Mouse (Mus musculus) midbrain, embryonic 11.5 days (tissue): ENCODE data around the gene Calcoco2. TPM values are rescaled to one million over a fixed set of nuclear protein-coding genes. Genes with fewer than 3 reads are reported as not detected.

Source experiments
- ATAC-seq: fragments of 200-750 bp; cut with Nextera tagmentation; 2 replicates; pipeline ENCODE4 v1.8.0; 2017; ENCODE audit warnings: moderate TSS enrichment, moderate library complexity; ENCODE audit not compliant: low FRiP score
- DNase-seq: peaks from one replicate; pipeline ENCODE4 v3.0.0; 2015; ENCODE audit warnings: low spot score; ENCODE audit errors: missing footprints
- H3K27ac ChIP-seq: fragments of 300-500 bp; sonication (generic); 2 replicates; pipeline ENCODE4 v1.5.1; 2014; ENCODE audit warnings: low read depth, low read length
- H3K27me3 ChIP-seq: fragments of 300-500 bp; sonication (generic); 2 replicates; pipeline ENCODE4 v1.6.1; 2014; ENCODE audit warnings: mild to moderate bottlenecking, low read length, moderate library complexity, mixed read lengths; ENCODE audit not compliant: control insufficient read depth, insufficient read depth
- H3K36me3 ChIP-seq: fragments of 300-500 bp; sonication (generic); 2 replicates; pipeline ENCODE4 v1.6.1; 2014; ENCODE audit warnings: mild to moderate bottlenecking, low read length, moderate library complexity, mixed read lengths; ENCODE audit not compliant: control insufficient read depth, insufficient read depth
- H3K4me1 ChIP-seq: fragments of 300-500 bp; sonication (generic); 2 replicates; pipeline ENCODE4 v1.6.1; 2014; ENCODE audit warnings: low read length; ENCODE audit not compliant: control insufficient read depth, insufficient read depth
- H3K4me2 ChIP-seq: fragments of 300-500 bp; sonication (generic); 2 replicates; pipeline ENCODE4 v1.6.1; 2014; ENCODE audit warnings: mild to moderate bottlenecking, moderate library complexity
- H3K4me3 ChIP-seq: fragments of 300-500 bp; sonication (generic); 2 replicates; pipeline ENCODE4 v1.5.1; 2014; ENCODE audit warnings: low read depth, low read length
- H3K9ac ChIP-seq: fragments of 300-500 bp; sonication (generic); 2 replicates; pipeline ENCODE4 v1.6.1; 2014; ENCODE audit warnings: low read length
- H3K9me3 ChIP-seq: fragments of 300-500 bp; sonication (generic); 2 replicates; pipeline ENCODE4 v1.6.1; 2016; ENCODE audit warnings: low read length; ENCODE audit not compliant: control insufficient read depth
- WGBS: fragments of 180-500 bp; shearing (Covaris S2); extraction: QIAGEN DNeasy Blood & Tissue Kit; methylation state at CpG from one replicate; pipeline ENCODE4 v1.1.7; 2014; 5-methylcytosine and 5-hydroxymethylcytosine counted together
- polyA plus RNA-seq: library from polyadenylated mRNA; unstranded; fragments of >200 nt; fragmentation: Nextera tagmentation; extraction: Ambion mirVana; gene quantifications from 2 replicates; pipeline ENCODE4 v1.2.1, GENCODE M21; 2014

The Calcoco2 gene
- polyA plus RNA-seq, 1 experiment from 2014 or later = not detected

DNA sequence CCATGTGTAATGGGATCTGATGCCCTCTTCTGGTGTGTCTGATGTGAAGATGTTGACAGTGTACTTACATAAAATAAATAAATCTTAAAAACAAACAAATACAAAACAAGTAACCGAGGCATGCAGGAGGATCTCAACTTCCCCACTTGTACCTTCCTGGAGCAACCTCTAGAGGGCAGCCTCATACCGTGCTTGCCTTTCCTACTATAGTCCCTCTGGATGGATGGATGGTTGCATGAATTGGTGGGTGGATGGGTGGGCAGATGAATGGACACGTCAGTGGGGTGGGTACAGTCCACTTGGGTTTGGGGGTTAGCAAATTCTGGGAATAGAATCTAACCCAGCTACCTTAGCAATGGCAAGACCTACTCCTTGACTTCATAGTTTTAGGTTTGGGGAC lies 18.4 kb downstream of the Calcoco2 start:
- Histone ChIP-seq H3K4me3 (no peak overlapping the region), H3K36me3 (no peaks in the 10 kb centered on the region), H3K9me3 (no peaks in the 10 kb centered on the region), H3K4me2 (no peak overlapping the region), H3K27me3 (no peaks in the 10 kb centered on the region), H3K27ac (no peak overlapping the region), H3K9ac (no peak overlapping the region), H3K4me1 (no peaks in the 10 kb centered on the region)
- ATAC-seq (no peak), DNase-seq (peak; percentile 89)
- 12% methylated on average over 3 of the region's 3 CpGs for WGBS

DNA sequence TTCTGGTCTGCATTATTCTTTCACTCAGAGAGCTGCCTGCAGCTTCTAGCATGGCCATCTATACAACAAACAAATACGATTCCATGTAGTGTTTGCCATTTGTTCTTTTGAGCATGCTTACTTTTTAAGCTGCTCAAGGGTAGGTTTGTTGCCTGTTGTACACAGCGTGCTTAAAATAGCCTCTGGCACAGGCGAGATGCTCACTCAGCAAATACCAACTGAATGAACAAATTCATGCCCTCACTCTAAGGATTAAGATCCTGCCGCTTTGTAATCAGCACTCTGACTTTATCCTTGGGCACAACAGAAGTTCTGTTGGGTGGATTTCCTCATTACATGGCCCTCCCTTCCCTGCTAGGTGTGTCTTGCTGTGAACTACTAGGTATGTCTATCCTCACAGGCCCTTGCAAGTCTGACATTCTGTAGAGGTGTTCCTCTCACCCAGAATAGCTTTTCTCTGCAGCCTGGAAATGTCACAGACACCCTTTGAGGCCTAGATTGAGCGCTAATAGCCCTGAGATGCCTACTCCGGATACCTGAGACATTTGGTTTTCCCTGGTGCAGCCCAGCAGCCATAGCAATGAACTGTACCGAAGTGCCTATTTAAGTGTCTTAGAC lies 19.0 kb downstream of the Calcoco2 start:
- Histone ChIP-seq H3K9me3 (no peaks in the 10 kb centered on the region; the same call in 1 of the 2 replicates), H3K9ac (no peak overlapping the region), H3K4me2 (no peak overlapping the region), H3K4me1 (no peaks in the 10 kb centered on the region), H3K27me3 (no peaks in the 10 kb centered on the region), H3K27ac (no peak overlapping the region), H3K36me3 (no peaks in the 10 kb centered on the region), H3K4me3 (no peak overlapping the region)
- ATAC-seq (no peak), DNase-seq (peak; percentile 84)
- WGBS = 46% methylated on average over 7 of the region's 7 CpGs

DNA sequence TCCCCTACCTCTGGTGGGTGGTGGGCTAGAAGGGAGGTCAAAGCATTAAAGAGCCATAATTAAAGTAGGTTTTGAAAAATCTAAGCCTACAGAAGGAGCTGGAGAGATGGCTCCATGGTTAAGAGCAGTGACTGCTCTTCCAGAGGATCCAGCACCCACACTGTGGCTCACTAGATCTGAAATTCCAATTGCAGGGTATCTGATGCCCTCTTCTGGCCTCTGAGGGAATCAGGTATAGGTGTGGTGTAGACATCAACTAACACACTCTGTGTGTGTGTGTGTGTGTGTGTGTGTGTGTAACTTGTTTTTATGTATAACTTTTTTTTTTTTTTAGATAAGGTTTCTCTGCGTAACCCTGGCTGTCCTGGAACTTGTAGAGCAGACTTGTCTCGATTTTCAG lies 20.7 kb downstream of the Calcoco2 start:
- Histone ChIP-seq H3K27ac (no peak overlapping the region), H3K27me3 (no peaks in the 10 kb centered on the region), H3K4me1 (no peaks in the 10 kb centered on the region), H3K36me3 (no peaks in the 10 kb centered on the region), H3K9me3 (no peaks in the 10 kb centered on the region; the same call in 1 of the 2 replicates), H3K4me2 (no peak overlapping the region), H3K4me3 (no peak overlapping the region), H3K9ac (no peak overlapping the region)
- no peak for ATAC-seq
- WGBS = 67% methylated on average over 2 of the region's 2 CpGs
- peak; percentile 37 for DNase-seq

DNA sequence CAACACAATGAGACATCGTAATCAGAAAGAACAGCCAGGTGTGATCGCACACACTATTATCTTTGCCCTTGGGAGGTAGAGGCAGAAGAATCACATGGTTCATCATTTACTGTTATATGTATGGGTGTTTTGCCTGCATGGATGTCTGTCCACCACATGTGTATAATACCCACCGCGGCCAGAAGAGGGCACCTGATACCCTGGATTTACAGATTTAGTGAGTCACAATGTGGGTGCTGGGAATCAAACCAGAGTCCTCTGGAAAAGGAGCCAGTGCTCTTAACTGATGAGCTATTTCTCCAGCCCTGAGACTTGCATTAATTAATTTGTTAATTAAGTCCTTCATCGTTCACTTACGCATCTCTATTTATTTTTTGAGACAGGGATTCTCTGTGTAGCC lies 23.8 kb downstream of the Calcoco2 start:
- no peaks in the 10 kb centered on the region for H3K27me3 ChIP-seq
- no peak overlapping the region for H3K4me3 ChIP-seq
- DNase-seq (peak; percentile 80), ATAC-seq (no peak)
- H3K4me1 ChIP-seq = no peaks in the 10 kb centered on the region
- H3K36me3 ChIP-seq = no peaks in the 10 kb centered on the region
- no peaks in the 10 kb centered on the region; the same call in 1 of the 2 replicates for H3K9me3 ChIP-seq
- H3K4me2 ChIP-seq = no peak overlapping the region
- WGBS = 86% methylated on average over 6 of the region's 6 CpGs
- H3K9ac ChIP-seq = no peak overlapping the region
- no peak overlapping the region for H3K27ac ChIP-seq

DNA sequence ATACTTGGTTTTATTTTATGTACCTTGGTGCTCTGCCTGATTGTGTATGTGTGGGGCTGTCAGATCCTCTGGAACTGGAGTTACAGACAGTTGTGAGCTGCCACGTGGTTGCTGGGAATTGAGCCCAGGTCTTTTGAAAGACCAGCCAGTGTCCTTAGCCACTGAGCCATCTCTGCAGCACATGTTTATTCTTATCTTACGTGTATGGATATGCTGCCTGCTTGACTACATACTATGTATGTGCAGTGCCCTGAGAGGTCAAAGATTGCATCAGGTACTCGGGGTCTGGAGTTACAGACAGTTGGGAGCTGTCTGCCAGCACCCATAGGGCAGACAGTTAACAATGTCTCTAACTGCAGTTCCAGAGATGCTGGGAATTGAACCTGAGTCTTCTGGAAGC lies 29.1 kb downstream of the Calcoco2 start:
- no peak overlapping the region for H3K4me2 ChIP-seq
- no peaks in the 10 kb centered on the region for H3K36me3 ChIP-seq
- H3K27me3 ChIP-seq = no peaks in the 10 kb centered on the region
- DNase-seq (peak; percentile 41), ATAC-seq (no peak)
- H3K9me3 ChIP-seq = no peaks in the 10 kb centered on the region
- H3K9ac ChIP-seq = no peak overlapping the region
- no peak overlapping the region for H3K27ac ChIP-seq
- 79% methylated on average over 3 of the region's 3 CpGs for WGBS
- no peak overlapping the region for H3K4me3 ChIP-seq
- no peaks in the 10 kb centered on the region for H3K4me1 ChIP-seq

DNA sequence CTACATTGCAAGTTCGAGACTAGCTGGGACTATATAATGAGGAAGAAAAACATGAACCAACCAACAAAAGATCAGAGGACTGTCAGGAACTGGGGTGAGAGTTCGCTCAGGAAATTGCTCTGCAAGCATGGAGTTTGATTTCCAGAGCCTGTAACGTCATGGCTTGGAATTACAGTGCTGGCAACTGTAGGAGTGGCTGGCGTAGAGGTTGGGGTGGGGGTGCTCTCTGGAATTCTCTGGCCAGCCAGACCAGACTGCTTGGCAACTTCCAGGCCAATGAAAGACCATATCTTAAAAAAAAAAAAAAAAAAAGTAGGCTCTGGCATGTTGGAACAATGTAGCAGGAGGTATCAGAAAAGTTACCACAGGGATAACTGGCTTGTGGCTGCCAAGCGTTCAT lies 31.0 kb downstream of the Calcoco2 start:
- no peak overlapping the region for H3K27ac ChIP-seq
- 87% methylated on average over 5 of the region's 5 CpGs for WGBS
- DNase-seq (no peak), ATAC-seq (no peak)
- H3K27me3 ChIP-seq = no peaks in the 10 kb centered on the region
- H3K9me3 ChIP-seq = no peaks in the 10 kb centered on the region
- H3K4me2 ChIP-seq = no peak overlapping the region
- H3K4me3 ChIP-seq = no peak overlapping the region
- no peaks in the 10 kb centered on the region for H3K4me1 ChIP-seq
- no peak overlapping the region for H3K9ac ChIP-seq
- no peaks in the 10 kb centered on the region for H3K36me3 ChIP-seq

DNA sequence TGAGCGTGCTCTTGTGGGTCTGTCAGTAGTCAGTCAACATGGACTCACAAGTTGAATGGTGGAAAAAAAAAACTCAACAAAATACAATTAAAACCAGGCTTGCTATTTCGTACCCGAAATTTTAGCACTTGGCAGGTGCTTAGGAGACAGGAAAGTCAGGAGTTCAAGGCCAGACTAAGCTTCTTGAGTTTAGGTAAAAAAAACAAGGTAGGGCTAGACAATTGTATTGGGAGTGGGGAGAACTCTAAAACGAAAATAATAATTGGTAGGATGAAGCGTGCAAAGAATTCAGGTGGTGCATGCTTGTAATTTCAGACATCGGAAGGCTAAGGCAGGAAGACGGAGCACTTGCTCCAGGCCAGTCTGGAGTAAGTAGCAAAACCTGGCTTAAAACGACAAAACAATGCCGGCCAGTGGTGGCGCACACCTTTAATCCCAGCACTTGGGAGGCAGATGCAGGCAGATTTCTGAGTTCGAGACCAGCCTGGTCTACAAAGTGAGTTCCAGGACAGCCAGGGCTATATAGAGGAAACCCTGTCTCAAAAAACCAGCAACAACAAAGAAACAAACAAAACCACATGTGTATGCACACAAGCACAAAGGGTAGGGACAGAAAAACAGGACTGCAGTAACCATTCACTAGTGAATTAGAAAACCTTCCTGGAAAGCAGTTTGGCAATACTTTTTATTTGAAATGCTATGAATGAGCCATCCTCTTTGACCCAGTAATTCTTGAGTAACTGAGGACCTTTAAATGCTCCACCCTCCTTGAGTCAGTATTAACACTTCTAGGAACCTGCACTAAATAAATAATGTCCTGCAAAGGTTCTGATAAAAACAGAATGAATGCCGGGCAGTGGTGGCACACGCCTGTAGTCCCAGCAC lies 35.3 kb downstream of the Calcoco2 start:
- DNase-seq = peak; percentile 81
- Histone ChIP-seq H3K27me3 (no peaks in the 10 kb centered on the region), H3K9ac (peak overlapping the region; percentile 56), H3K36me3 (no peaks in the 10 kb centered on the region), H3K4me1 (peaks cover 9% of the 10 kb centered on the region), H3K9me3 (no peaks in the 10 kb centered on the region), H3K27ac (no peak overlapping the region), H3K4me2 (peak overlapping the region; percentile 47), H3K4me3 (peak overlapping the region; percentile 79)
- ATAC-seq = no peak
- 65% methylated on average over 13 of the region's 13 CpGs for WGBS

DNA sequence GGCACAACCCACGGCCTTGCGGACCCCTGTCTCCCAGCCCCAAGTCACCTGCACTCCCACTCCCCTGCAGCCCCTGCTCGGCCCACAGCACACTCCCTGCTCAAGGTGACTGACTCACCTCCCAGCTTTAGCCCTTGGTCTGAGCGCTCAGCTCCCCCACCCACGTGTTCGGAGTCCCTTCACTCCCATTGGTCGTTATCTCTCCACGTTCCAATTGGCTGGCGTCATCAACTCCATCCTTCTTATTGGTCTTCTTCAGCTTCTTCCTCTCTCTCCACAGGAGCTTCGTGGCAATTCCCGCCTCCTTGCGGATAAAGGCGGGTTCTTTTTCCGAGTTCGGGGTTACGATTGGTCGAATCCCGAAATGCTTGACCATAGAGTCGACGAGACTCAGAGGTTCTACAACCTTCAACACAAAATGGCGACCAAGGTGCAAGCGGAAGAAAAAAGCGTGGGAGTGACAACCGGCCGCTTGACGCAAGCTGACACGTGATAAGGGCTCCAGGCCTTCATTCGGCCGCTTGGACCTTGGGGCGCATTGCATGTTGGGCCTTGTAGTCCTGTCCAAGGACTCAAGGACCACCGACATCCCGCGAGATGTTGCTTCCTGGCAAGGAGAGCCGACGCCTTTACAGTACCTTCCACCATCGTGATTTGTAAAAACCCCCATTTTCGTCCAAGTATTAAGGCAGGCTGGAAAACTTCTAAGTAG lies 36.1 kb downstream of the Calcoco2 start, which contains the start of gene Atp5g1:
Gene Atp5g1, minus strand, starts transcription at position 162 of the 712 bp plus-strand sequence.
- Histone ChIP-seq H3K27ac (peak within 1 kb of the TSS; percentile 48; the same call in 1 of the 2 replicates), H3K4me3 (peak within 1 kb of the TSS; percentile 79), H3K4me2 (peak within 1 kb of the TSS; percentile 93), H3K9ac (peak within 1 kb of the TSS; percentile 84), H3K36me3 (no peaks in the 10 kb centered on the region), H3K4me1 (peaks cover 9% of the 10 kb centered on the region), H3K9me3 (no peaks in the 10 kb centered on the region), H3K27me3 (no peaks in the 10 kb centered on the region)
- DNase-seq (peak; percentile 100), ATAC-seq (peak; percentile 98)
- WGBS = under 1% methylated on average over 35 of the region's 37 CpGs

DNA sequence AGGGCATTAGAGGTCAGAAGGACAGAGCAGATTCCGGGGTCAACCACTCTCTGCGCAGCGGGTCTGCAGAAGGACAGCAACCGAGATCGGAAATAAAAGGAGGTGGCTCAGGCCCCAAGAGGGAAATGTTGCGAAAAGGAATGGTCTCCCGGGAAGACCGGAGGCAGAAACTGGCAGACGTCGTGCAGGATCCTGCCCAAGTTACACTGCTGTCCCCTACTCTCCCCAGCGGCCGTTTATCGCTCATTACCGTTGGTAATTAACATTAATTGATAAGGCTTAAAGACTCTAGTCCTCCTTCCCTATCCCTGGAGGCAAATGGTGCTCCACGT lies 36.6 kb downstream of the Calcoco2 start:
- H3K4me3 ChIP-seq = peak overlapping the region; percentile 79
- H3K27ac ChIP-seq = peak overlapping the region; percentile 48; the same call in 1 of the 2 replicates
- H3K27me3 ChIP-seq = no peaks in the 10 kb centered on the region
- peaks cover 9% of the 10 kb centered on the region for H3K4me1 ChIP-seq
- no peak for ATAC-seq
- no peaks in the 10 kb centered on the region for H3K36me3 ChIP-seq
- H3K9ac ChIP-seq = peak overlapping the region; percentile 84
- H3K9me3 ChIP-seq = no peaks in the 10 kb centered on the region
- no peak for DNase-seq
- peak overlapping the region; percentile 93 for H3K4me2 ChIP-seq
- under 1% methylated on average over 14 of the region's 15 CpGs for WGBS
